Mouse (Mus musculus) megakaryocyte progenitor cell, adult 5-6 weeks (primary cell): ENCODE results near the gene Gas2. TPM values are rescaled to one million over a fixed set of nuclear protein-coding genes. Genes with fewer than 3 reads are reported as not detected.

Source experiments
- ATAC-seq: replicated peaks from 2 replicates; pipeline ENCODE4 v1.8.0; 2016; ENCODE audit warnings: mild to moderate bottlenecking, moderate TSS enrichment, inconsistent platforms; ENCODE audit not compliant: poor library complexity
- total RNA-seq, 2 experiments: library from RNA; stranded (forward) in 1 of 2; stranded (reverse) in 1 of 2; fragments of 157-497, 149-512 nt in 1 of 2; fragments of 200-1000 nt in 1 of 2; gene quantifications; 2 replicates each; pipeline versions ENCODE4 v1.2.3 to v1.2.4; 2015 to 2017

The Gas2 gene
- total RNA-seq, 2 experiments from 2014 or later = 7.5 to 9.7 TPM

GRCm38 (mm10) chr7:51960698-51961374 is 99.0 kb downstream of the Gas2 start:
- no peak for ATAC-seq

- ATAC-seq = no peak
These were observed 100.6 kb downstream of the Gas2 start for GRCm38 (mm10) chr7:51962219-51962952.

- no peak for ATAC-seq
These were observed 102.9 kb downstream of the Gas2 start for GRCm38 (mm10) chr7:51964681-51965080.

- no peak for ATAC-seq
These were observed 105.8 kb downstream of the Gas2 start for GRCm38 (mm10) chr7:51967581-51967980.

- no peak for ATAC-seq
These were observed 107.6 kb downstream of the Gas2 start for GRCm38 (mm10) chr7:51969379-51969778.

- ATAC-seq = peak; percentile 87
These were observed 110.5 kb downstream of the Gas2 start for GRCm38 (mm10) chr7:51972252-51972855.

GRCm38 (mm10) chr7:51973091-51973490 is 111.3 kb downstream of the Gas2 start:
- no peak for ATAC-seq

GRCm38 (mm10) chr7:51973526-51973925 is 111.7 kb downstream of the Gas2 start:
- ATAC-seq = no peak

GRCm38 (mm10) chr7:51975181-51975580 is 113.4 kb downstream of the Gas2 start:
- ATAC-seq = peak; percentile 46

GRCm38 (mm10) chr7:51979271-51979670 is 117.5 kb downstream of the Gas2 start:
- ATAC-seq = peak; percentile 77

GRCm38 (mm10) chr7:51982303-51982702 is 120.5 kb downstream of the Gas2 start:
- ATAC-seq = peak; percentile 56

- ATAC-seq = no peak
These were observed 123.9 kb downstream of the Gas2 start for GRCm38 (mm10) chr7:51985763-51986162.

- peak; percentile 82 for ATAC-seq
These were observed 125.1 kb downstream of the Gas2 start for GRCm38 (mm10) chr7:51986909-51987308.

- peak; percentile 77 for ATAC-seq
These were observed 129.2 kb downstream of the Gas2 start for GRCm38 (mm10) chr7:51991020-51991419.

- peak; percentile 86 for ATAC-seq
These were observed 143.9 kb downstream of the Gas2 start, which contains the start of gene Svip for GRCm38 (mm10) chr7:52005511-52006295. Svip (minus strand) TSS chr7:52006018.

- ATAC-seq = no peak
These were observed 144.4 kb downstream of the Gas2 start for GRCm38 (mm10) chr7:52006296-52006630.

- no peak for ATAC-seq
These were observed 145.3 kb downstream of the Gas2 start for GRCm38 (mm10) chr7:52007138-52007537.

- ATAC-seq = no peak
These were observed 151.6 kb downstream of the Gas2 start for GRCm38 (mm10) chr7:52013457-52013856.

GRCm38 (mm10) chr7:52015180-52015579 is 153.4 kb downstream of the Gas2 start:
- 0 out of 2 replicates have a peak, but pooled peaks have one; percentile 50 for ATAC-seq

- ATAC-seq = no peak
These were observed 153.8 kb downstream of the Gas2 start, which contains the start of gene 1700015G11Rik for GRCm38 (mm10) chr7:52015628-52016027. 1700015G11Rik (minus strand) TSS chr7:52015728.

- ATAC-seq = peak; percentile 78
These were observed 160.2 kb downstream of the Gas2 start for GRCm38 (mm10) chr7:52022039-52022438.
